Mouse (Mus musculus) CH12.LX (cell line): ENCODE data around the gene Tarbp1. TPM values are rescaled to one million over a fixed set of nuclear protein-coding genes. Genes with fewer than 3 reads are reported as not detected.

Experiments
- DNase-seq: peaks from one replicate; pipeline ENCODE4 v3.0.0-alpha.2; 2013; ENCODE audit errors: extremely low read depth
- H3K27ac ChIP-seq: 2 replicates; pipeline ENCODE4 v1.5.1; 2012; ENCODE audit warnings: low read depth, mild to moderate bottlenecking, control low read depth, moderate library complexity; ENCODE audit not compliant: insufficient read depth
- H3K27me3 ChIP-seq: replicated peaks from 2 replicates; pipeline ENCODE3; 2012; ENCODE audit warnings: inconsistent platforms
- H3K36me3 ChIP-seq, 2 experiments: replicated peaks in 1 of 2; 2 replicates each; pipeline versions ENCODE3 to v1.6.1; 2012; ENCODE audit warnings: inconsistent platforms in 1 of 2, low read length in 1 of 2, mild to moderate bottlenecking in 1 of 2, mixed read lengths in 1 of 2, moderate library complexity in 1 of 2; ENCODE audit not compliant: control insufficient read depth in 1 of 2, insufficient read depth in 1 of 2
- H3K4me1 ChIP-seq, 2 experiments: 2 replicates each; pipeline ENCODE4 v1.6.1; 2012; ENCODE audit warnings: inconsistent platforms in 1 of 2, moderate library complexity in 1 of 2; ENCODE audit not compliant: insufficient read depth in 2 of 2, control insufficient read depth in 1 of 2
- H3K4me2 ChIP-seq: 2 replicates; pipeline ENCODE4 v1.6.1; 2012; ENCODE audit warnings: low read depth, mild to moderate bottlenecking, control low read depth; ENCODE audit not compliant: poor library complexity, insufficient read depth, severe bottlenecking
- H3K4me3 ChIP-seq, 3 experiments: fragments of 150-350 bp in 1 of 3; sonication (generic) in 1 of 3; replicated peaks in 1 of 3; 2 replicates each; pipeline versions ENCODE3 to v1.5.1; 2011 to 2012; ENCODE audit warnings: low read depth in 2 of 3, low read length in 2 of 3, mild to moderate bottlenecking in 2 of 3, moderate library complexity in 2 of 3, control low read depth in 1 of 3, improper control_type of control experiment in 1 of 3, inconsistent platforms in 1 of 3, mixed read lengths in 1 of 3; ENCODE audit not compliant: poor library complexity in 1 of 3
- H3K79me2 ChIP-seq: replicated peaks from 2 replicates; pipeline ENCODE4 v1.6.1; 2012; ENCODE audit warnings: mild to moderate bottlenecking, moderate library complexity; ENCODE audit not compliant: control insufficient read depth, poor library complexity, insufficient read depth, severe bottlenecking; ENCODE audit errors: extremely low read depth
- H3K9ac ChIP-seq: 2 replicates; pipeline ENCODE4 v1.6.1; 2012; ENCODE audit warnings: low read depth, mild to moderate bottlenecking, control low read depth, moderate library complexity; ENCODE audit not compliant: insufficient read depth
- H3K9me3 ChIP-seq: replicated peaks from 2 replicates; pipeline ENCODE3; 2012; ENCODE audit warnings: low read length, inconsistent platforms, mixed read lengths
- BHLHE40 ChIP-seq: IDR thresholded peaks from 2 replicates; pipeline ENCODE4 v1.6.1; 2011; ENCODE audit warnings: mild to moderate bottlenecking, low read depth, low read length, improper control_type of control experiment
- CHD1 ChIP-seq: IDR thresholded peaks from 2 replicates; pipeline ENCODE4 v1.6.1; 2012; ENCODE audit warnings: low read depth, low read length, improper control_type of control experiment, inconsistent platforms
- CTCF ChIP-seq, 2 experiments: IDR thresholded peaks in 1 of 2; conservative IDR thresholded peaks in 1 of 2; 2 replicates each; pipeline ENCODE4 v1.5.1; 2011 to 2012; ENCODE audit warnings: low read depth in 2 of 2, low read length in 2 of 2, improper control_type of control experiment in 1 of 2, inconsistent platforms in 1 of 2, mild to moderate bottlenecking in 1 of 2, moderate library complexity in 1 of 2
- E2F4 ChIP-seq: IDR thresholded peaks from 2 replicates; pipeline ENCODE4 v1.6.1; 2011; ENCODE audit warnings: low read depth, low read length, improper control_type of control experiment; ENCODE audit not compliant: insufficient replicate concordance
- GABPA ChIP-seq: IDR thresholded peaks from 2 replicates; pipeline ENCODE4 v1.6.1; 2012; ENCODE audit warnings: low read depth, low read length, improper control_type of control experiment, inconsistent platforms; ENCODE audit not compliant: insufficient replicate concordance
- IRF4 ChIP-seq: IDR thresholded peaks from 2 replicates; pipeline ENCODE4 v1.6.1; 2014; ENCODE audit warnings: low read depth, mild to moderate bottlenecking, inconsistent platforms, low read length, improper control_type of control experiment
- JUN ChIP-seq: IDR thresholded peaks from 2 replicates; pipeline ENCODE4 v1.6.1; 2011; ENCODE audit warnings: low read depth, mild to moderate bottlenecking, low read length, improper control_type of control experiment, moderate library complexity; ENCODE audit not compliant: insufficient read depth
- MAFK ChIP-seq: IDR thresholded peaks from 2 replicates; pipeline ENCODE4 v1.6.1; 2011; ENCODE audit warnings: low read length, improper control_type of control experiment; ENCODE audit not compliant: insufficient replicate concordance
- MEF2A ChIP-seq: IDR thresholded peaks from 2 replicates; pipeline ENCODE4 v1.6.1; 2014; ENCODE audit warnings: low read depth, mild to moderate bottlenecking, inconsistent platforms, low read length, improper control_type of control experiment, borderline replicate concordance
- NRF1 ChIP-seq: IDR thresholded peaks from 2 replicates; pipeline ENCODE4 v1.6.1; 2014; ENCODE audit warnings: low read depth, mild to moderate bottlenecking, inconsistent platforms, low read length, improper control_type of control experiment, moderate library complexity
- PAX5 ChIP-seq: IDR thresholded peaks from 2 replicates; pipeline ENCODE4 v1.6.1; 2012; ENCODE audit warnings: low read length, inconsistent platforms, mixed read lengths
- POLR2A ChIP-seq: IDR thresholded peaks from 2 replicates; pipeline ENCODE4 v1.6.1; 2011; ENCODE audit warnings: low read depth, mild to moderate bottlenecking, improper control_type of control experiment, low read length
- POLR2AphosphoS2 ChIP-seq: IDR thresholded peaks from 2 replicates; pipeline ENCODE4 v1.6.1; 2011; ENCODE audit warnings: low read depth, low read length, improper control_type of control experiment
- RCOR1 ChIP-seq: conservative IDR thresholded peaks from 2 replicates; pipeline ENCODE4 v1.6.1; 2012; ENCODE audit warnings: low read depth, mild to moderate bottlenecking, inconsistent platforms, low read length, improper control_type of control experiment
- SMC3 ChIP-seq: IDR thresholded peaks from 2 replicates; pipeline ENCODE4 v1.6.1; 2011; ENCODE audit warnings: low read depth, low read length, improper control_type of control experiment
- TBP ChIP-seq: conservative IDR thresholded peaks from 2 replicates; pipeline ENCODE4 v1.6.1; 2011; ENCODE audit warnings: low read depth, low read length, improper control_type of control experiment
- USF1 ChIP-seq: IDR thresholded peaks from 2 replicates; pipeline ENCODE4 v1.6.1; 2014; ENCODE audit warnings: low read depth, mild to moderate bottlenecking, inconsistent platforms, low read length, improper control_type of control experiment
- USF2 ChIP-seq: conservative IDR thresholded peaks from 2 replicates; pipeline ENCODE4 v1.6.1; 2011; ENCODE audit warnings: low read depth, low read length, improper control_type of control experiment
- ZC3H11A ChIP-seq: IDR thresholded peaks from 2 replicates; pipeline ENCODE4 v1.6.1; 2012; ENCODE audit warnings: low read depth, mild to moderate bottlenecking, inconsistent platforms, low read length, improper control_type of control experiment
- ZMIZ1 ChIP-seq: IDR thresholded peaks from 2 replicates; pipeline ENCODE4 v1.6.1; 2012; ENCODE audit warnings: low read depth, mild to moderate bottlenecking, inconsistent platforms, low read length, improper control_type of control experiment
- dilution Hi-C: fragments of 300-500 bp; cut with MboI; formaldehyde crosslinking; loops from 2 replicates; pipeline ENCODE4 v1.14.3; 2020; ENCODE audit warnings: low sequenced_read_pairs; ENCODE audit not compliant: extremely low pct_unique_long_range_greater_than_20kb, extremely low pct_ligation_motif_present
- in situ Hi-C: fragments of 300-500 bp; cut with MboI; formaldehyde crosslinking; loops from 3 replicates; pipeline ENCODE4 v1.14.3; 2019; ENCODE audit warnings: low sequenced_read_pairs, low pct_ligation_motif_present, low pct_unique_long_range_greater_than_20kb, mixed read lengths
- polyA plus RNA-seq: library from polyadenylated mRNA; unstranded; fragments of >175 nt; gene quantifications from 2 replicates; pipeline ENCODE4 v1.2.1, GENCODE M21; 2012; ENCODE audit warnings: low read depth; ENCODE audit not compliant: insufficient read length
- total RNA-seq, 2 experiments: library from RNA; depleted of rRNA; stranded (reverse); fragments of 300-350 nt in 1 of 2; fragments of >200 nt in 1 of 2; gene quantifications; 2 replicates each; pipeline ENCODE4 v1.2.3; 2012 to 2014

The Tarbp1 gene
- total and polyA plus RNA-seq, 3 experiments = 10.3 to 10.7 (median 10.4) TPM

- H3K4me1 ChIP-seq = no peaks in the 10 kb centered on the region
- H3K9ac ChIP-seq = no peak overlapping the region
- no peak for DNase-seq
- in situ Hi-C loops = no loop called here
- TF ChIP-seq POLR2A = no peak
- TF ChIP-seq TBP = no peak
- TF ChIP-seq CHD1 = no peak
- TF ChIP-seq E2F4 = no peak
- TF ChIP-seq JUN = no peak
- no peak for TF ChIP-seq POLR2AphosphoS2
- no peak for TF ChIP-seq NRF1
- TF ChIP-seq PAX5 = no peak
- TF ChIP-seq USF2 = no peak
- TF ChIP-seq RCOR1 = no peak
- TF ChIP-seq BHLHE40 = no peak
- no peak for TF ChIP-seq ZC3H11A
- no peak for TF ChIP-seq GABPA
- no peak for TF ChIP-seq ZMIZ1
- TF ChIP-seq SMC3 = no peak
- TF ChIP-seq MAFK = no peak
- no peak for TF ChIP-seq MEF2A
- TF ChIP-seq IRF4 = no peak
- TF ChIP-seq CTCF (conservative IDR thresholded peaks at IDR 0.05 in 1 of 2, IDR thresholded peaks at IDR 0.05 in 1 of 2; ENCODE audit: low read depth in 2 of 2, low read length in 2 of 2) = no peak
- H3K27ac ChIP-seq = no peak overlapping the region
- H3K9me3 ChIP-seq = peaks cover 9% of the 10 kb centered on the region
- no peaks in the 10 kb centered on the region for H3K27me3 ChIP-seq
- no peak overlapping the region for H3K4me2 ChIP-seq
- H3K36me3 ChIP-seq = no peaks in the 10 kb centered on the region
- dilution Hi-C loops = no loop called here
- no peak overlapping the region for H3K4me3 ChIP-seq
- H3K79me2 ChIP-seq = no peaks in the 10 kb centered on the region
These were observed 34.8 kb upstream of the Tarbp1 start for GRCm38 (mm10) chr8:126509635-126510034.

DNA sequence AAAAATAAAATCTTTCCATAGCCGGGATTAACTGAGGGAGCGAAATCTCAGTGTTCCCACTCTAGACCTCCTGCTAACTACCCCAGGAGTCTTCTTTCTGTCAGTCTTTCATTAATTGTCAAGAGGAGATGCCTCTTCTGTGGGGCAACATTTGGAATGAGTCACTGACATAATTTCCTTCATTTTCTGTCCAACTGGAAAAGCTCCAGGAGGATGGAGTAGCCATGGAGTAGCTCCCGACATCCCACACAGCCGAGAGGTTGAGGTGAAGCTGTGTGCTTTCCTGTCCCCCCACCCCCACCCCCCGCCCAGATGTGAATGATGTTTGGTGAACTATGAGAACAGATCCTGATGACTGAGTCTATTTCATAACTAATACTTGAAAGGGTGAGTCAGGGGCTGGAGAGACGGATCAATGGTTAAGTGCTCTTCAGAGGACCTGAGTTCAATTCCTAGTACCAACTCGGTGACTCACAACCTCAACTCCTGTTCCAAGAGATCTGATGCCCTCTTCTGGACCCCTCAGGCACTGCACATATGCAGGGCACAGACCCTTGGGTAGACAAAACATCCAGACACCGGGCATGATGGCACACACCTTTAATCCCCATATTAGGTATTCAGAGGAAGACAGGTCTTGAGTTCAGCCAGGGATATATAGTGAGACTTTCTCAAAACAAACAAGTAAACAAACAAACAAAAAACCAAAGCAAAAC lies 34.2 kb upstream of the Tarbp1 start:
- H3K27me3 ChIP-seq = no peaks in the 10 kb centered on the region
- H3K36me3 ChIP-seq = no peaks in the 10 kb centered on the region
- DNase-seq = no peak
- H3K27ac ChIP-seq = no peak overlapping the region
- dilution Hi-C loops (no loop called here), in situ Hi-C loops (no loop called here)
- H3K79me2 ChIP-seq = no peaks in the 10 kb centered on the region
- no peak overlapping the region for H3K9ac ChIP-seq
- no peak overlapping the region for H3K4me2 ChIP-seq
- H3K4me1 ChIP-seq = no peaks in the 10 kb centered on the region
- TF ChIP-seq CTCF (conservative IDR thresholded peaks at IDR 0.05 in 1 of 2, IDR thresholded peaks at IDR 0.05 in 1 of 2; ENCODE audit: low read depth in 2 of 2, low read length in 2 of 2) (peak in 1 of 2 experiments; percentile 23; a peak in 1 of 4 replicates), USF1 (no peak)
- H3K4me3 ChIP-seq = no peak overlapping the region
- H3K9me3 ChIP-seq = peaks cover 9% of the 10 kb centered on the region
